Mouse (Mus musculus): ENCODE results near the gene H2-T23.
"Not testable (repeated sequence)": the region's sequence is repeated elsewhere in the genome, so short reads cannot be mapped to it uniquely, and the experiment has no call there.

Gene H2-T23

GRCm38 (mm10) chr17:36032351-36032875 is at the start of gene H2-T23:
TSS of gene H2-T23 (minus strand) at chr17:36032855.
- in situ Hi-C loops (cut with MboI; ENCODE audit: low pct_unique_long_range_greater_than_20kb in 1 of 2, low sequenced_read_pairs in 2 of 2, unreplicated experiment in 1 of 2), result not testable (repeated sequence)

- in situ Hi-C loops (cut with MboI; ENCODE audit: low pct_unique_long_range_greater_than_20kb in 1 of 2, low sequenced_read_pairs in 2 of 2, unreplicated experiment in 1 of 2), result loop anchor here in 1 of 2 experiments (5.0 to 10.0 kb wide), 2 partner anchors 110 to 333 kb away; partner anchors contain the start of gene H2-T3
Measured at GRCm38 (mm10) chr17:36081901-36082300, 49.2 kb upstream of the H2-T23 start.

- in situ Hi-C loops (cut with MboI; ENCODE audit: low pct_unique_long_range_greater_than_20kb in 1 of 2, low sequenced_read_pairs in 2 of 2, unreplicated experiment in 1 of 2), result loop anchor here (10.0 kb wide), 1 partner anchor 74 kb away; no protein-coding TSS in a partner anchor
Measured at GRCm38 (mm10) chr17:36060829-36061228, 28.2 kb upstream of the H2-T23 start.

GRCm38 (mm10) chr17:36058362-36058761 is 25.7 kb upstream of the H2-T23 start, which contains the start of gene Gm11127:
TSS of gene Gm11127 (minus strand) at chr17:36058371.
- in situ Hi-C loops (cut with MboI; ENCODE audit: low pct_unique_long_range_greater_than_20kb in 1 of 2, low sequenced_read_pairs in 2 of 2, unreplicated experiment in 1 of 2), result not testable (repeated sequence)

GRCm38 (mm10) chr17:36057927-36058326 is 25.3 kb upstream of the H2-T23 start:
- in situ Hi-C loops (cut with MboI; ENCODE audit: low pct_unique_long_range_greater_than_20kb in 1 of 2, low sequenced_read_pairs in 2 of 2, unreplicated experiment in 1 of 2), result not testable (repeated sequence)

- in situ Hi-C loops (cut with MboI; ENCODE audit: low pct_unique_long_range_greater_than_20kb in 1 of 2, low sequenced_read_pairs in 2 of 2, unreplicated experiment in 1 of 2), result no loop called here
Measured at GRCm38 (mm10) chr17:36043286-36043685, 10.6 kb upstream of the H2-T23 start.

- in situ Hi-C loops (cut with MboI; ENCODE audit: low pct_unique_long_range_greater_than_20kb in 1 of 2, low sequenced_read_pairs in 2 of 2, unreplicated experiment in 1 of 2), result not testable (repeated sequence)
Measured at GRCm38 (mm10) chr17:36042610-36043169, 10.0 kb upstream of the H2-T23 start, which contains the start of the genes H2-T22 and Gm6034. TSS of gene H2-T22 (minus strand) at chr17:36042747. TSS of gene Gm6034 (plus strand) at chr17:36042961.

- in situ Hi-C loops (cut with MboI; ENCODE audit: low pct_unique_long_range_greater_than_20kb in 1 of 2, low sequenced_read_pairs in 2 of 2, unreplicated experiment in 1 of 2), result not testable (repeated sequence)
Measured at GRCm38 (mm10) chr17:36042055-36042454, 9.4 kb upstream of the H2-T23 start.

GRCm38 (mm10) chr17:36040604-36041003 is 7.9 kb upstream of the H2-T23 start:
- in situ Hi-C loops (cut with MboI; ENCODE audit: low pct_unique_long_range_greater_than_20kb in 1 of 2, low sequenced_read_pairs in 2 of 2, unreplicated experiment in 1 of 2), result not testable (repeated sequence)

GRCm38 (mm10) chr17:36036126-36036525 is 3.5 kb upstream of the H2-T23 start:
- in situ Hi-C loops (cut with MboI; ENCODE audit: low pct_unique_long_range_greater_than_20kb in 1 of 2, low sequenced_read_pairs in 2 of 2, unreplicated experiment in 1 of 2), result not testable (repeated sequence)

GRCm38 (mm10) chr17:36035010-36035638 is 2.5 kb upstream of the H2-T23 start:
- in situ Hi-C loops (cut with MboI; ENCODE audit: low pct_unique_long_range_greater_than_20kb in 1 of 2, low sequenced_read_pairs in 2 of 2, unreplicated experiment in 1 of 2), result not testable (repeated sequence)

- in situ Hi-C loops (cut with MboI; ENCODE audit: low pct_unique_long_range_greater_than_20kb in 1 of 2, low sequenced_read_pairs in 2 of 2, unreplicated experiment in 1 of 2), result not testable (repeated sequence)
Measured at GRCm38 (mm10) chr17:36034524-36034923, 1.9 kb upstream of the H2-T23 start.

- in situ Hi-C loops (cut with MboI; ENCODE audit: low pct_unique_long_range_greater_than_20kb in 1 of 2, low sequenced_read_pairs in 2 of 2, unreplicated experiment in 1 of 2), result not testable (repeated sequence)
Measured at GRCm38 (mm10) chr17:36031583-36032331, 898 bp downstream of the H2-T23 start.

- in situ Hi-C loops (cut with MboI; ENCODE audit: low pct_unique_long_range_greater_than_20kb in 1 of 2, low sequenced_read_pairs in 2 of 2, unreplicated experiment in 1 of 2), result not testable (repeated sequence)
Measured at GRCm38 (mm10) chr17:36030703-36031582, 1.7 kb downstream of the H2-T23 start.

- in situ Hi-C loops (cut with MboI; ENCODE audit: low pct_unique_long_range_greater_than_20kb in 1 of 2, low sequenced_read_pairs in 2 of 2, unreplicated experiment in 1 of 2), result not testable (repeated sequence)
Measured at GRCm38 (mm10) chr17:36030046-36030702, 2.5 kb downstream of the H2-T23 start.

- in situ Hi-C loops (cut with MboI; ENCODE audit: low pct_unique_long_range_greater_than_20kb in 1 of 2, low sequenced_read_pairs in 2 of 2, unreplicated experiment in 1 of 2), result no loop called here
Measured at GRCm38 (mm10) chr17:36028879-36029619, 3.6 kb downstream of the H2-T23 start.

- in situ Hi-C loops (cut with MboI; ENCODE audit: low pct_unique_long_range_greater_than_20kb in 1 of 2, low sequenced_read_pairs in 2 of 2, unreplicated experiment in 1 of 2), result no loop called here
Measured at GRCm38 (mm10) chr17:36027663-36028062, 5.0 kb downstream of the H2-T23 start.

Data from mouse embryonic stem cell (cell line).